Mouse (Mus musculus) myocyte (in vitro differentiated cells): Measurements from ENCODE around the gene Kirrel3.

Experiments
- E2F4 ChIP-seq: IDR thresholded peaks from one replicate; pipeline ENCODE4 v1.6.1; 2011; ENCODE audit warnings: mild to moderate bottlenecking, control low read depth, moderate library complexity; ENCODE audit not compliant: insufficient read depth
- MAX ChIP-seq: IDR thresholded peaks from one replicate; pipeline ENCODE4 v1.6.1; 2011; ENCODE audit warnings: low read depth, mild to moderate bottlenecking, control low read depth
- MYOD1 ChIP-seq, 3 experiments: IDR thresholded peaks; one replicate each; pipeline ENCODE4 v1.6.1; 2011; ENCODE audit warnings: control low read depth in 2 of 3, low read depth in 2 of 3, mild to moderate bottlenecking in 2 of 3, moderate library complexity in 1 of 3; ENCODE audit not compliant: insufficient read length in 2 of 3, control insufficient read depth in 1 of 3
- POLR2A ChIP-seq: IDR thresholded peaks from one replicate; pipeline ENCODE4 v1.6.1; 2011; ENCODE audit warnings: low read depth, mild to moderate bottlenecking, control low read depth, moderate library complexity; ENCODE audit not compliant: insufficient read length
- POLR2AphosphoS2 ChIP-seq: IDR thresholded peaks from one replicate; pipeline ENCODE4 v1.6.1; 2011; ENCODE audit warnings: low read depth, control low read depth; ENCODE audit not compliant: insufficient read length
- USF1 ChIP-seq: IDR thresholded peaks from one replicate; pipeline ENCODE4 v1.6.1; 2011; ENCODE audit warnings: low read depth, mild to moderate bottlenecking, control low read depth, moderate library complexity

- no peak for TF ChIP-seq USF1
- TF ChIP-seq E2F4: no peak
- TF ChIP-seq POLR2A: no peak
- TF ChIP-seq MAX: no peak
- no peak for TF ChIP-seq POLR2AphosphoS2
- peak in 1 of 3 experiments; percentile 29 for TF ChIP-seq MYOD1 (IDR thresholded peaks at IDR 0.05; ENCODE audit: control insufficient read depth in 1 of 3, insufficient read length in 2 of 3, low read depth in 2 of 3)
Observed at GRCm38 (mm10) chr9:35026311-35026710, 540.6 kb downstream of the Kirrel3 start.
